Mouse (Mus musculus): ENCODE data around the gene Itgal. TPM values are rescaled to one million over a fixed set of nuclear protein-coding genes. Genes with fewer than 3 reads are reported as not detected.

Itgal gene
- total and polyA plus RNA-seq, 2 experiments from 2014 or later = 1.1 to 1.7 TPM

GRCm38 (mm10) chr7:127255008-127255407 is 41.1 kb upstream of the Itgal start:
- Histone ChIP-seq H3K9ac (replicated peaks; ENCODE audit: low read depth, low read length) (no peak overlapping the region; the same call in 1 of the 2 replicates), H3K4me1 (ENCODE audit: control insufficient read depth, insufficient read depth) (peaks cover 14% of the 10 kb centered on the region; the same call in 1 of the 2 replicates), H3K36me3 (replicated peaks; ENCODE audit: control insufficient read depth, insufficient read depth, low read length) (0 out of 2 replicates have a peak, but pooled peaks cover 4% of the 10 kb centered on the region), H3K27ac (ENCODE audit: low read depth) (no peak overlapping the region), H3K4me3 (ENCODE audit: low read depth, low read length) (peak overlapping the region; percentile 57; the same call in 1 of the 2 replicates), H3K9me3 (replicated peaks; ENCODE audit: control insufficient read depth, low read length) (no peaks in the 10 kb centered on the region), H3K27me3 (ENCODE audit: control insufficient read depth, insufficient read depth, low read length) (no peaks in the 10 kb centered on the region), H3K4me2 (ENCODE audit: low read depth, low read length) (peak overlapping the region; percentile 68)
- TF ChIP-seq EP300 (IDR thresholded peaks at IDR 0.05; ENCODE audit: low read depth) = no peak
- no peak for TF ChIP-seq CTCF (IDR thresholded peaks at IDR 0.05; ENCODE audit: low read depth)
- ATAC-seq (ENCODE audit: insufficient read depth, low read depth) = no peak
- DNase-seq (ENCODE audit: low spot score) = no peak
- 28% methylated on average over 4 of the region's 4 CpGs for WGBS

GRCm38 (mm10) chr7:127255965-127256364 is 40.1 kb upstream of the Itgal start:
- Histone ChIP-seq H3K4me3 (ENCODE audit: low read depth, low read length) (no peak overlapping the region), H3K27ac (ENCODE audit: low read depth) (no peak overlapping the region), H3K4me1 (ENCODE audit: control insufficient read depth, insufficient read depth) (peaks cover 17% of the 10 kb centered on the region; the same call in 1 of the 2 replicates), H3K27me3 (ENCODE audit: control insufficient read depth, insufficient read depth, low read length) (no peaks in the 10 kb centered on the region), H3K9me3 (replicated peaks; ENCODE audit: control insufficient read depth, low read length) (no peaks in the 10 kb centered on the region), H3K9ac (replicated peaks; ENCODE audit: low read depth, low read length) (no peak overlapping the region), H3K36me3 (replicated peaks; ENCODE audit: control insufficient read depth, insufficient read depth, low read length) (0 out of 2 replicates have a peak, but pooled peaks cover 4% of the 10 kb centered on the region), H3K4me2 (ENCODE audit: low read depth, low read length) (no peak overlapping the region)
- DNase-seq (ENCODE audit: low spot score) (no peak), ATAC-seq (ENCODE audit: insufficient read depth, low read depth) (no peak)
- WGBS = 95% methylated on average over 2 of the region's 2 CpGs
- TF ChIP-seq EP300 (IDR thresholded peaks at IDR 0.05; ENCODE audit: low read depth) = no peak
- no peak for TF ChIP-seq CTCF (IDR thresholded peaks at IDR 0.05; ENCODE audit: low read depth)

GRCm38 (mm10) chr7:127256518-127256917 is 39.5 kb upstream of the Itgal start:
- DNase-seq (ENCODE audit: low spot score) (no peak), ATAC-seq (ENCODE audit: insufficient read depth, low read depth) (no peak)
- TF ChIP-seq EP300 (IDR thresholded peaks at IDR 0.05; ENCODE audit: low read depth) (no peak), CTCF (IDR thresholded peaks at IDR 0.05; ENCODE audit: low read depth) (no peak)
- Histone ChIP-seq H3K4me2 (ENCODE audit: low read depth, low read length) (no peak overlapping the region), H3K4me1 (ENCODE audit: control insufficient read depth, insufficient read depth) (peaks cover 19% of the 10 kb centered on the region; the same call in 1 of the 2 replicates), H3K27me3 (ENCODE audit: control insufficient read depth, insufficient read depth, low read length) (no peaks in the 10 kb centered on the region), H3K4me3 (ENCODE audit: low read depth, low read length) (no peak overlapping the region), H3K27ac (ENCODE audit: low read depth) (no peak overlapping the region), H3K9ac (replicated peaks; ENCODE audit: low read depth, low read length) (no peak overlapping the region), H3K36me3 (replicated peaks; ENCODE audit: control insufficient read depth, insufficient read depth, low read length) (0 out of 2 replicates have a peak, but pooled peaks cover 4% of the 10 kb centered on the region), H3K9me3 (replicated peaks; ENCODE audit: control insufficient read depth, low read length) (no peaks in the 10 kb centered on the region)
- 85% methylated on average over 5 of the region's 5 CpGs for WGBS

- no peak for DNase-seq (ENCODE audit: low spot score)
- peaks cover 19% of the 10 kb centered on the region; the same call in 1 of the 2 replicates for H3K4me1 ChIP-seq (ENCODE audit: control insufficient read depth, insufficient read depth)
- ATAC-seq (ENCODE audit: insufficient read depth, low read depth) = no peak
- WGBS = 74% methylated on average over 8 of the region's 8 CpGs
- no peak overlapping the region for H3K9ac ChIP-seq (replicated peaks; ENCODE audit: low read depth, low read length)
- no peak for TF ChIP-seq EP300 (IDR thresholded peaks at IDR 0.05; ENCODE audit: low read depth)
- no peak for TF ChIP-seq CTCF (IDR thresholded peaks at IDR 0.05; ENCODE audit: low read depth)
- H3K36me3 ChIP-seq (replicated peaks; ENCODE audit: control insufficient read depth, insufficient read depth, low read length) = 0 out of 2 replicates have a peak, but pooled peaks cover 4% of the 10 kb centered on the region
- no peak overlapping the region for H3K4me3 ChIP-seq (ENCODE audit: low read depth, low read length)
- H3K9me3 ChIP-seq (replicated peaks; ENCODE audit: control insufficient read depth, low read length) = no peaks in the 10 kb centered on the region
- no peak overlapping the region for H3K27ac ChIP-seq (ENCODE audit: low read depth)
- H3K27me3 ChIP-seq (ENCODE audit: control insufficient read depth, insufficient read depth, low read length) = no peaks in the 10 kb centered on the region
- H3K4me2 ChIP-seq (ENCODE audit: low read depth, low read length) = peak overlapping the region; percentile 70; the same call in 1 of the 2 replicates
Measured at GRCm38 (mm10) chr7:127259186-127259905, 36.7 kb upstream of the Itgal start.

- Histone ChIP-seq H3K9ac (replicated peaks; ENCODE audit: low read depth, low read length) (peak within 1 kb of the TSS; percentile 49), H3K36me3 (replicated peaks; ENCODE audit: control insufficient read depth, insufficient read depth, low read length) (0 out of 2 replicates have a peak, but pooled peaks cover 4% of the 10 kb centered on the region), H3K27me3 (ENCODE audit: control insufficient read depth, insufficient read depth, low read length) (no peaks in the 10 kb centered on the region), H3K27ac (ENCODE audit: low read depth) (no peak within 1 kb of the TSS), H3K4me2 (ENCODE audit: low read depth, low read length) (peak within 1 kb of the TSS; percentile 70), H3K4me3 (ENCODE audit: low read depth, low read length) (peak within 1 kb of the TSS; percentile 58), H3K4me1 (ENCODE audit: control insufficient read depth, insufficient read depth) (peaks cover 10% of the 10 kb centered on the region; the same call in 1 of the 2 replicates), H3K9me3 (replicated peaks; ENCODE audit: control insufficient read depth, low read length) (no peaks in the 10 kb centered on the region)
- peak; percentile 98 for ATAC-seq (ENCODE audit: insufficient read depth, low read depth)
- TF ChIP-seq CTCF (IDR thresholded peaks at IDR 0.05; ENCODE audit: low read depth) = peak; percentile 88
- TF ChIP-seq EP300 (IDR thresholded peaks at IDR 0.05; ENCODE audit: low read depth) = no peak
- DNase-seq (ENCODE audit: low spot score) = peak; percentile 100
- under 1% methylated on average over 50 of the region's 50 CpGs for WGBS
Measured at GRCm38 (mm10) chr7:127260309-127261111, 35.5 kb upstream of the Itgal start, which contains the start of gene Dctpp1. Dctpp1 (minus strand) TSS chr7:127260709.
